Mouse (Mus musculus) E14TG2a.4 (cell line): ENCODE measurements at regions not wholly inside any gene's neighbourhood (a gene's known extent, or its start where the extent isn't known, plus 50 kb on each side); places are given as distances from the start of the nearest gene placed in this dataset.

Source experiments
- CTCF ChIP-seq: conservative IDR thresholded peaks from 2 replicates; pipeline ENCODE4 v1.5.1; 2014; ENCODE audit warnings: low read length
- NANOG ChIP-seq: IDR thresholded peaks from 2 replicates; pipeline ENCODE4 v1.6.1; 2014; ENCODE audit warnings: borderline replicate concordance, low read length, mixed read lengths
- POU5F1 ChIP-seq: IDR thresholded peaks from 2 replicates; pipeline ENCODE4 v1.6.1; 2014; ENCODE audit warnings: low read length, borderline replicate concordance

- TF ChIP-seq CTCF: no peak
- TF ChIP-seq POU5F1: no peak
- no peak for TF ChIP-seq NANOG
Measured at GRCm38 (mm10) chr4:32148597-32148996, 90.0 kb upstream of the Bach2 start.
